Mouse (Mus musculus): ENCODE measurements around the gene Fundc1. TPM values are rescaled to one million over a fixed set of nuclear protein-coding genes. Genes with fewer than 3 reads are reported as not detected.
"Not testable (repeated sequence)": the region's sequence is repeated elsewhere in the genome, so short reads cannot be mapped to it uniquely, and the experiment has no call there.

The Fundc1 gene
- total RNA-seq (2021) = 10 to 100 TPM; 24.8 to 25.0 TPM

- DNase-seq = peak; percentile 95
Measured at GRCm38 (mm10) chrX:17571621-17572459, at the start of gene Fundc1. TSS of gene Fundc1 (minus strand) at chrX:17572325.

GRCm38 (mm10) chrX:17611253-17611652 is 39.1 kb upstream of the Fundc1 start:
- no peak for DNase-seq

DNA sequence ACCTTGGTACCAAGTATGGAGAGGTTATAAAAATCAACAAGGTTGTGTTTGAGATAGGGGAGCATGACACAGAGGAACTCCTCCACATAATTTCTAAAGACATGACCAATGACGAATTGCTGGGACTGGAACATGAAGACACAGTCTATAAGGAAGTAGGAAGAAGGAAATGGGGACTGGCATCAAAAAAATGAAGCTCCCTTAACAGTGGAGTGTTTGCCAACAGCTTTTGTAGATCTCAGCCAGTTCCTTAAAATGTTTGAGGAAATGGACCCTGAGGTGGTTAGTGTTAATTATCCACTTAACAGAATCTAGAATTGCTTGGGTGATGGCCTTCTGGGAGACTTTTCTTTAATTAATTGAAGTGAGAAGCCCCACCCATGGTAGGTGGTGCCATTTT is 36.6 kb upstream of the Fundc1 start:
- no peak for DNase-seq

DNA sequence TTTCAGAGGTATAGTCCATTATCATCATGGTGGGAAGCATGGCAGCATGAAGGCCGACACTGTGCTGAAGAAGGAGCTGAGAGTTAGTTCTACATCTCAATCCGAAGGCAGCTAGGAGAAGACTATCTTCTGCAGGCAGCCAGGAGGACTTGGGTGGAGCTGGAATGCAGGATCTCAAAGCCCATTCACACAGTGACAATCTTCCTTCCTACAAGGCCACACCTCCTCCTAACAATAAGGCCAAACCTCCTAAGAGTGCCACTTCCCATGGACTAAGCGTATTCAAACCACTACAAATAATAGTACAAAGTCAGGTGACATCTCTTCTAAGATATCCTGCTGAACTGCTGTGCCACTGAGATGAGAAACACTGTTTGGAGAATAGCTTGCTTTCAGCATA is 35.5 kb upstream of the Fundc1 start:
- no peak for DNase-seq

GRCm38 (mm10) chrX:17593331-17593730 is 21.2 kb upstream of the Fundc1 start:
- DNase-seq = no peak

DNA sequence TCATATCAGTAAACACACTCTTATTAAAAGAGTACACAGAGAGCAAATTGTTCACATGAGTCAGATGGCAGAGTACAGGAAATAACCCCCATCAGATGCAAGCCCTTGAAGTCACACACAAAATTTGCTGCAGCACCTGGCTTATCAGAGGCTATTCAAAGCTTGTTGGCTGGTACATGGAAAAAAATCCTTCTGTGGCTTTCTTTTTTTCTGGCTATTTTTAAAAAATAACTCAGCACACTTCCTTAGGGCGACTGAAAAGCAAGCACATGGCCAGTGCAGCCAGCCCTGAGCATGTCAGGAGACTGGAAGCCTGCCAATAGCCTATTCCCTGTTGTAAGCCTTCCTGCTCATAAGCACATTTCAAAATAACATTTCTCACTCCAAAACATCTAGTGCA is 18.6 kb upstream of the Fundc1 start:
- DNase-seq = peak; percentile 39

GRCm38 (mm10) chrX:17571271-17571620 is 879 bp downstream of the Fundc1 start:
- DNase-seq = no peak

DNA sequence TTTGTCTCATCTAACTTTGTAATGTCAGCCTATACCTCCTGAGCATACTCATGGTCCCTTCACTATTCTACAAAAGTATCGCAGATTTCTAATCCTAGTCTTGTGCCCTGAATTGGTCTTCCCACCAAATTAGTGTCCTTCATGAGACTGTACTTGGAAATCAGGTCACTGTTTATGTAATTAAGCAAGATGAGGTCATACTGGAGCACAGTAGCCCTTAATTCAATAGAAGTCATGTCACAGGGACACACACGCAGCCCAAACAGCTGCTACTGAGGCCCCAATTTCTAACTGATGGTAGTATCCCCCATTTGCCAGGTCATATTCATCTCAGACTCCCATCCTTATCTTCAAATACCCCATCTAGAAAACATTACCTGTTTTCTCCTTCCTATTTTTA is 3.5 kb downstream of the Fundc1 start:
- no peak for DNase-seq

DNA sequence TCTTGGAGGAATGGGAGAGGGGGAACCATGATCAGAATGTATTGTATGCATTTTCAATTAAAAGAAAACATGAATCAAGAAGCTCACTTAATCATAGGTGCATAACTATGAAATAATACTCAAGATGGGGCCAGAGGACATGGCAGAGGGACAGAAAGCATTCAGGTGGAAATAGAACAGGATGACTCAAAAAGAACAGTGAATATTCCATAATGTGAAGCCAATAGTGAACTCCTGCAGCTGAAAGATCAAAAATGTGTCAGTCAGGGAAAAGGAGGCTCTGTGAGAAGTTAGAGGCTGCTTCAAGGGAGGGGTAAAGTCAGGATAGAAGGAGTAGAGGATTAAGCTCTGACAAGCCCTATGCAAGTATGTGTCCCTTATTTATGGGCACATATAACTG is 6.4 kb downstream of the Fundc1 start:
- DNase-seq = no peak

- DNase-seq = no peak
Measured at GRCm38 (mm10) chrX:17564732-17565131, 7.4 kb downstream of the Fundc1 start.

DNA sequence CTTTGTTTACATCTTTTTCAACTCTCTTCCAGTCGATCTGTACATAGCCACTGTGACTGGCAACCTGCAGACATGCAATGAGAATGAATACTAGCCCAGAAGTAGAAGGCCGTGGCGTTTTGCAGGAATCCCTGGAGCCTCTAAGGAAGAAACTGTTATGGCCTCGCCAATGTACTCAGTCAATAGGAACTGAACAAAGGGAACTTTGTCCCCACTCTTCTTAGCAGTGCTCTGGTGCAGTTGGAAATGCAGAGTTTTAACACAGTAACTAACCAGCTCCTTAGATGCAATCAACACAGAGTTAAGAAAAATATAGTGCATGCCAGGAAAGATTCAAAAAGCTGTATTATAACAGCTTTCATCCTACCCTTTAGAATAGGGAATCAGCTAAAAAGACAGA is 13.4 kb downstream of the Fundc1 start:
- DNase-seq = no peak

DNA sequence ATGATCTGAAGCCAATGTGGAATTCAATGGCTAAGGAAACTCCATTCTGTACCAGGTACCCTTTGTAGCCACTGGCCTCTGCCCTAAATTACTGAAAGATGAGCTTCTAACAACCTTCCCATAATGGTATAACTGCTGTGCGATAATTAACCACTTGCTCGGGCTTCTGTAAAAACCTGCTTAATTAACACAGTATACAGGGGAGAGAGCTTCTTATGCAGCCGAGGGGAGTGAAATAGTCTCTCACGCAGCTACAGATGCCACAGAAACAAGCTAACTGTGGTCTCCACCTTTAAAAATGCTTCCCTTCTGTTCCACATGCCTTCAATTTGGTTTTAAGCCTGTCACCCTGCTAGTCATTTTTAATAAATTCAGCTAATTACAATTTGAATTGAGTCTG is 17.6 kb downstream of the Fundc1 start:
- no peak for DNase-seq

- not testable (repeated sequence) for DNase-seq
Measured at GRCm38 (mm10) chrX:17551586-17551985, 20.5 kb downstream of the Fundc1 start.

DNA sequence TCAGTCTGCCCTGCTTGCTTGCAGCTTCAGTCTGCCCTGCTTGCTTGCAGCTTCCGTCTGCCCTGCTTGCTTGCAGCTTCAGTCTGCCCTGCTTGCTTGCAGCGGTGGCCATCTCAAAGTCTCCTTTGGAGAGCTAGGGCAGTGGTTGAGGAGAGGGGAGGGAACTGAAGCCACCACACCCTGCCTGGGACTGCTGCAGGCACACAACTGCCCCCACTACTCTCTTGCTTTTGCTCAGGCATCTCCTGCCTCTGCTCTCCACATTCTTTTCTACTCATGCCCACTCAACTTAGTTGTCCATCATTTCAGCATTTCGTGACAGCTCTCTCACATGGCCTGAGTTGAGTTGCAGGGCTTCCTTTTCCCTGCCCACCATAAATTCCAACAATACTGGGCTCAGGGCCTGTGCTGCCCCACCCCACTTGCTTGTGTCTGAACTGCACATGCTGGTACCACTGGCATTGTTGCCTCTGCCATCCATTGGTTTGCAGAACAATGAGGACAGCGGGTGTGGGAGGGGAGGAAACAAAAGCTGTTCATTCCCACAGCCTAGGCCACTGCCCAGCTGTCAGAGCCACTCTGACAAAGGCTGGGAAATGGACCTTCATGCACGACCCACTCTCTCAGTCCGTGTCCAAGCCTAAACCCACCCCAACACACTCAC is 24.9 kb downstream of the Fundc1 start:
- no peak for DNase-seq

GRCm38 (mm10) chrX:17544860-17545492 is 27.1 kb downstream of the Fundc1 start:
- no peak for DNase-seq

DNA sequence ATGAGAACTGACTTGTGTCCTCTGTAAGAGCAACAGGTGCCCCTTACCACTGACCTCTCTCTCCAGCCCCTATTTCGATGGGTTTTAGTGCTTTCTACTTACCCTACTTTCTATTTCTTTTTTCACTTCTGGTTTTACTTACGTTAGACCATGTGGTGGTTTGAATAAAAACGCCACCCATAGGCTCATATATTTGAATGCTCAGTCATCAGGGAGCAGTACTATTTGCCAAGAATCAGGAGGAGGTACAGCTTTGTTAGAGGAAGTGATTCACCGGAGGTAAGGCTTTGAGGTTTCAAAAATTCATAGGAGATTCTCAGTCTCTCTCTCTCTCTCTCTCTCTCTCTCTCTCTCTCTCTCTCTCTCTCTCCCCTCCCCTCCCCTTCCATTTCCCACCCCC is 34.4 kb downstream of the Fundc1 start:
- no peak for DNase-seq

DNA sequence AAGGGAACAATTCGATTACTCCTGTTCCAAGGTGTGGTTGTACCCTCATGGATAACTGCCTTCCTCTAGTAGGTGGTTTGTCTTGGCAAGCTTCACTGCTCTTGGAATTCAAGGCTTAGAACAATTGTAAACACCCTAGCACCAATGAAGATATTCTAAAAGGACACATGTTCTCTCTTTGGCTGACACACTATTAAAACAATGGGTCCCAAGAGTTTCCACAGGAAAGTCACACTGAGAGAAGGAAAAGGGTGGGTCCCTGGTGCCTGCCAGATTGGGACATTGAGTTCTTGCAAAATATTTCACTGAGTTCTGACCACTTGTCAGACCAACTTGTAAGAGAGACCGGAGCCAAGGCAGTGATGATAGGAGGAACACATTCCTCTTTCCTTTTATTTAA is 45.1 kb downstream of the Fundc1 start:
- DNase-seq = no peak

DNA sequence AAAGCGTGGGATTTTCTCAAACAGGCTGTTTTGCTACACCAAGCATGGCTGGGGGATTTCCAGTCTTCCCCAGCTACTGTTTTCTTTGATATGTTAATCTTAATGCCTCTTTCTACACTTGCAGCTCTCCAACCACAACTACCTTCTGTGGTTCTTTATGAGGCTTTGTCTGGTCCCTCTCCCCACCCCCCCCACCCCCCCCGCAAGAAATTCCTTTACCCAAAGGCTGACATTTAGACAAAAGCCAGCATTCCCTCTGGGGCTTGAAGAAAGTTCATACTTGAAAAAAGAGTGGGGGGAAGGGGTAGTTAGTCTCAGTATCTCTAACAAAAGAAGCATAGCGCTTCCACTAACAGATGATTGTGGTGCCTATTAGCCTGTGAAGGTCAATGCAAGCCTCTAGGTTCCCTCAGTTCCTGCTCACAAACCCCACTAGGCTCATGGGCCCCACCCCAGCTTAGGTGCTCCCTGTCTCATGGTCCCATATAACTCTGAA is 50.9 kb downstream of the Fundc1 start:
- DNase-seq = no peak

DNA sequence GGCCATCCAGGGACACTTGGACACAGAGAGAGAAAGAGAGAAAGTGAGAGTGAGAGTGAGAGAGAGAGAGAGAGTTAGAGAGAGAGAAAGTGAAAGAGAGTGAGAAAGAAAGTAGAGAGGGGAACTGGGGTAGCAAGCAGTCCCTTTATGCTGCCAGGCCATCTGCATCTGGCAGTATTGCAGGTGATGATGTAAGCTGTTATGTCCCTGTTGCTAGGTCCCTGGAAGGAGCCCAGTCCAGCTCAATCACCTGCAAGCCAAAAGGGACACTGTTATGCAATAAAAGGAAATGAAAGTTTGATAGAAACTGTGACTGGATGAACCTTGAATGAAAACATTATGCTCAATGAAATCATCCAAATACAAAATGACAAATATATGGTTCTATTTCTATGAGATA is 52.0 kb downstream of the Fundc1 start:
- DNase-seq = no peak

DNA sequence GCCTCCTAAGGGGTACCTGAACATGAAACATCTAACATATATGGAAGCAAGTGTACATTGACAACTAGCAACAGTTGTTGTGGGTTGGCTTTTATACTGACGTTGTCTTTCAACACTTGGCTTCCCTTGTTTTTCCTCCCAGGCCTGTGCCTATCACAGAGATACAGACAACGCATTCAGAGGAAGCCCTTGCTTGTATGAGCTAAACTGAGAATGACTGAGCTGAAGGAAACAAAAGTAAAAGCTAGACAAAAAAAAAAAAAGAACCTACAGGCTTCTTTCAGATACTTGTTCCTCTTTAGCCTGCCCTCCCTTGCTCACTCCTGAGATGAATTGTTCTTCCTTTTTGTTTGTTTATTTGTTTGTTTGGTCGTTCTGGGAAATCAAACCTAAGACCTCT is 58.1 kb downstream of the Fundc1 start:
- no peak for DNase-seq

- DNase-seq = no peak
Measured at GRCm38 (mm10) chrX:17512021-17512602, 60.0 kb downstream of the Fundc1 start.
